Mouse (Mus musculus): Measurements from ENCODE around the gene Wdr70. TPM values are rescaled to one million over a fixed set of nuclear protein-coding genes. Genes with fewer than 3 reads are reported as not detected.

Wdr70 gene
- polyA plus RNA-seq, 2 experiments, result 10.5 to 18.0 TPM

DNA sequence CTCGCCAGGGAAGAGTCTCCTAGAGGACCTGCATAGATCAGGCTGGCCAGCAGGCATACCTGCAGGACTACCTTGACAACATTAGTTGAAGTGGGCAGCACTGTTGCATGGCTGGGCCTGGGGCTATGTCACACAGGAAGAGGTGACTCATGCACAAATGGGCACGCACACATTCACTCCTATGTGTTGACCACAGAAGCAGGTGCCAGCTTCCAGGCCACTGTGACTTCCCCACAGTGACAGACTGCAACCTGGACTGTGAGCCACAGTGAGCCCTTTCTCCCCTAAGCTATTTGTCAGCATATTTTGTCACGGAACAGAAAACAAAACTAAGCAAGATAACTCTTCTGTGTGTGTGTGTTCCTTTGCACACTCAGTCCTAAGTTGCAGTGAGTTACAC lies 47.8 kb downstream of the Wdr70 start:
- Histone ChIP-seq H3K9ac (replicated peaks) (no peak overlapping the region), H3K4me1 (replicated peaks; ENCODE audit: control insufficient read depth in 2 of 2, insufficient read depth in 2 of 2, low read length in 1 of 2) (no peaks in the 10 kb centered on the region), H3K4me3 (ENCODE audit: insufficient read depth in 1 of 2, low read depth in 2 of 2, low read length in 2 of 2) (no peak overlapping the region), H3K36me3 (replicated peaks; ENCODE audit: control insufficient read depth, insufficient read depth, low read depth) (no peaks in the 10 kb centered on the region), H3K4me2 (ENCODE audit: low read depth) (no peak overlapping the region), H3K27me3 (ENCODE audit: control insufficient read depth, insufficient read depth, low read length) (no peaks in the 10 kb centered on the region), H3K27ac (no peak overlapping the region), H3K9me3 (ENCODE audit: control insufficient read depth, low read length) (no peaks in the 10 kb centered on the region)
- ATAC-seq (ENCODE audit: insufficient read depth) (no peak), DNase-seq (ENCODE audit: low read depth in 3 of 3, low spot score in 3 of 3) (no peak)
- TF ChIP-seq CTCF (IDR thresholded peaks at IDR 0.05; ENCODE audit: low read depth) (no peak), EP300 (IDR thresholded peaks at IDR 0.05; ENCODE audit: low read depth) (no peak)
- 64% methylated on average over 3 of the region's 3 CpGs for WGBS (ENCODE audit: insufficient replicate concordance)

DNA sequence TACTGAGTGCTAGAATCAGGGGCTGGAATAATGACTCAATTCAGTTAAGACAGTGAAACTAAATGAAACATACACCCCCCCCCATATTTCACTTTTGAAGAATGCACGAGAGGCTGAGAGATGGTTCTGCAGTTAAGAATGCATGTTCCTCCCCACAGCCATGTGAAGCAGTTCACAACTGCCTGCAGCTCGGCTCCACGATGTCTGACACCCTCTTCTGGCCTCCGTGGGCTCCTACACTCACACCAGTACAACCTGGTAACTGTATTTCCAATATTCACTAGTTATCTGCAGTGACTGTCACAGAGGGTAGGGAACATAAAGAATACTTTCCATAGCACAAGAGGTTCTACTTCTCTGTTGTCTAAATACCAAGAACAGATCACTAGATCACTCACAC lies 59.2 kb downstream of the Wdr70 start:
- Histone ChIP-seq H3K27me3 (ENCODE audit: control insufficient read depth, insufficient read depth, low read length) (no peaks in the 10 kb centered on the region), H3K36me3 (replicated peaks; ENCODE audit: control insufficient read depth, insufficient read depth, low read depth) (no peaks in the 10 kb centered on the region), H3K4me2 (ENCODE audit: low read depth) (no peak overlapping the region), H3K27ac (no peak overlapping the region), H3K9me3 (ENCODE audit: control insufficient read depth, low read length) (no peaks in the 10 kb centered on the region), H3K4me1 (replicated peaks; ENCODE audit: control insufficient read depth in 2 of 2, insufficient read depth in 2 of 2, low read length in 1 of 2) (no peaks in the 10 kb centered on the region), H3K9ac (replicated peaks) (no peak overlapping the region), H3K4me3 (ENCODE audit: insufficient read depth in 1 of 2, low read depth in 2 of 2, low read length in 2 of 2) (no peak overlapping the region)
- no peak for ATAC-seq (ENCODE audit: insufficient read depth)
- WGBS (ENCODE audit: insufficient replicate concordance), result 68% methylated on average over 4 of the region's 4 CpGs
- DNase-seq (ENCODE audit: low read depth in 3 of 3, low spot score in 3 of 3), result no peak
- TF ChIP-seq CTCF (IDR thresholded peaks at IDR 0.05; ENCODE audit: low read depth) (0 out of 2 replicates have a peak, but pooled peaks have one; percentile 11), EP300 (IDR thresholded peaks at IDR 0.05; ENCODE audit: low read depth) (no peak)

DNA sequence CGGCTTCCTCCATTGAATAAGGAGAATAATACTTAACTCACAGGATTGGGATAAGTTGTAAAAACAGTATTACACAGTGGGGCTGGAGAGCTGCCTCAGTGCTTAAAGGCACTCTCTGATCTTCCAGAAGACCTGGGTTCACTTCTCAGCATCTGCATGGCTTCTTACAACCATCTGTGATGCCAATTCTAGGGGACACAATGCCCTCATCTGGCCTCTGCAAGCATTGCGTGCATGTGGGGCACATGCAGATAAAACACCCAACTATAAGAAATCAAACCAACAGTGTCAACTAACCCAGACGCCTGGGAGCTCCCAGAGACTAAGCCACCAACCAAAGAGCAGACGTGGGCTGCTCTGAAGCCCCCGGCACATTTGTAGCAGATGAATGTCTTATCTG lies 60.6 kb downstream of the Wdr70 start:
- no peak overlapping the region for H3K9ac ChIP-seq (replicated peaks)

DNA sequence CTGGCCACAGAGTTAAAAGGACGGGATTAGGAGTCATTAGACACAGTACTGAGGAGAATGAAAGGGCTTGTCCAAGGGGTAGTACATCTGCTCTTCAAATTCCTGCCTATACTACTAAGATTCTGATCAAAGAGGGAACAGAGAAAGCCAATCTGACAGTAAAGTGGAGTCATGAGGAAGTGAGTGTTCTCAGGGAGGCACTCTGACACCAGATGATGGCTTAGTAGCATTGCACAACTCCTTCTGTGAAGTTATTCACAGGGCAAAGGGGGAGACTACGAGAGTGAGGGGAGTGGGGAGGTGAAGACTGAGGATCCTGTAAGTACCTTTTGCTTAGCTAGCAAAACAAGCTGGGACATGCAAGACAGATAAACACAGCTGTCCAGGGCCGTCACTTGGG lies 61.2 kb downstream of the Wdr70 start:
- H3K4me2 ChIP-seq (ENCODE audit: low read depth), result no peak overlapping the region
- no peak overlapping the region for H3K27ac ChIP-seq
- TF ChIP-seq EP300 (IDR thresholded peaks at IDR 0.05; ENCODE audit: low read depth) (no peak), CTCF (IDR thresholded peaks at IDR 0.05; ENCODE audit: low read depth) (no peak)
- no peaks in the 10 kb centered on the region for H3K36me3 ChIP-seq (replicated peaks; ENCODE audit: control insufficient read depth, insufficient read depth, low read depth)
- no peak for ATAC-seq (ENCODE audit: insufficient read depth)
- no peaks in the 10 kb centered on the region for H3K4me1 ChIP-seq (replicated peaks; ENCODE audit: control insufficient read depth in 2 of 2, insufficient read depth in 2 of 2, low read length in 1 of 2)
- H3K4me3 ChIP-seq (ENCODE audit: insufficient read depth in 1 of 2, low read depth in 2 of 2, low read length in 2 of 2), result no peak overlapping the region
- no peak for DNase-seq (ENCODE audit: low read depth in 3 of 3, low spot score in 3 of 3)
- H3K9ac ChIP-seq (replicated peaks), result no peak overlapping the region
- H3K9me3 ChIP-seq (ENCODE audit: control insufficient read depth, low read length), result no peaks in the 10 kb centered on the region
- WGBS (ENCODE audit: insufficient replicate concordance), result 67% methylated on average over 3 of the region's 3 CpGs
- no peaks in the 10 kb centered on the region for H3K27me3 ChIP-seq (ENCODE audit: control insufficient read depth, insufficient read depth, low read length)

More for the DNA sequence above, 60.6 kb downstream of the Wdr70 start:
- WGBS (ENCODE audit: insufficient replicate concordance), result 70% methylated on average over 5 of the region's 5 CpGs
- DNase-seq (ENCODE audit: low read depth in 3 of 3, low spot score in 3 of 3), result no peak
- Histone ChIP-seq H3K4me2 (ENCODE audit: low read depth) (no peak overlapping the region), H3K4me1 (replicated peaks; ENCODE audit: control insufficient read depth in 2 of 2, insufficient read depth in 2 of 2, low read length in 1 of 2) (no peaks in the 10 kb centered on the region), H3K27me3 (ENCODE audit: control insufficient read depth, insufficient read depth, low read length) (no peaks in the 10 kb centered on the region), H3K27ac (no peak overlapping the region), H3K9me3 (ENCODE audit: control insufficient read depth, low read length) (no peaks in the 10 kb centered on the region), H3K36me3 (replicated peaks; ENCODE audit: control insufficient read depth, insufficient read depth, low read depth) (no peaks in the 10 kb centered on the region), H3K4me3 (ENCODE audit: insufficient read depth in 1 of 2, low read depth in 2 of 2, low read length in 2 of 2) (no peak overlapping the region)
- no peak for TF ChIP-seq EP300 (IDR thresholded peaks at IDR 0.05; ENCODE audit: low read depth)
- TF ChIP-seq CTCF (IDR thresholded peaks at IDR 0.05; ENCODE audit: low read depth), result peak; percentile 43
- no peak for ATAC-seq (ENCODE audit: insufficient read depth)

DNA sequence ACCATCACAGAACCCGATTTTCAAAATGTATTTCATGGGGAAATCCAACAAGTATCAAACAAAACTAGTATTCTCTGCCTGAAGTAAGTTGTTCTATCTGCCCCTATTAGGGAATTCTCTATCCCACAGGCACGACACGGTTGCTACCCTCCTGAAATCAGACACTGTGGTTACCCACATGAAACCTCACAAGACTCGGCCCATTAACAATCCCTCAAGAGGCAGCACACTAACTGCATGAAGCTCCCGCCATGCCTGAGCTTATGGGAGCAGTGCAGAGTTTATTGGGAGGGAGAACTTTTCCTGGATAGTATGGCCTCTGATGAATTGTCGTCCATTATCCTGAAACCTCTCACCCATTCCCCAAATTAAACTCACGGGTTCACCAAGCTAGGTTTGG lies 67.8 kb downstream of the Wdr70 start:
- Histone ChIP-seq H3K27me3 (ENCODE audit: control insufficient read depth, insufficient read depth, low read length) (no peaks in the 10 kb centered on the region), H3K36me3 (replicated peaks; ENCODE audit: control insufficient read depth, insufficient read depth, low read depth) (no peaks in the 10 kb centered on the region), H3K4me2 (ENCODE audit: low read depth) (no peak overlapping the region), H3K4me1 (replicated peaks; ENCODE audit: control insufficient read depth in 2 of 2, insufficient read depth in 2 of 2, low read length in 1 of 2) (no peaks in the 10 kb centered on the region), H3K4me3 (ENCODE audit: insufficient read depth in 1 of 2, low read depth in 2 of 2, low read length in 2 of 2) (no peak overlapping the region), H3K9ac (replicated peaks) (no peak overlapping the region), H3K27ac (no peak overlapping the region), H3K9me3 (ENCODE audit: control insufficient read depth, low read length) (no peaks in the 10 kb centered on the region)
- DNase-seq (ENCODE audit: low read depth in 3 of 3, low spot score in 3 of 3) (no peak), ATAC-seq (ENCODE audit: insufficient read depth) (no peak)
- 66% methylated on average over 7 of the region's 7 CpGs for WGBS (ENCODE audit: insufficient replicate concordance)
- TF ChIP-seq EP300 (IDR thresholded peaks at IDR 0.05; ENCODE audit: low read depth) (no peak), CTCF (IDR thresholded peaks at IDR 0.05; ENCODE audit: low read depth) (no peak)

Data from liver, embryonic 14.5 days (tissue).